Mouse (Mus musculus): ENCODE data around the gene Rpap2. TPM values are rescaled to one million over a fixed set of nuclear protein-coding genes. Genes with fewer than 3 reads are reported as not detected.

Gene Rpap2
- polyA plus RNA-seq (2015; fragmentation: Nextera tagmentation; extraction: Ambion mirVana), result 16.3 and 17.5 TPM in 2 replicates

DNA sequence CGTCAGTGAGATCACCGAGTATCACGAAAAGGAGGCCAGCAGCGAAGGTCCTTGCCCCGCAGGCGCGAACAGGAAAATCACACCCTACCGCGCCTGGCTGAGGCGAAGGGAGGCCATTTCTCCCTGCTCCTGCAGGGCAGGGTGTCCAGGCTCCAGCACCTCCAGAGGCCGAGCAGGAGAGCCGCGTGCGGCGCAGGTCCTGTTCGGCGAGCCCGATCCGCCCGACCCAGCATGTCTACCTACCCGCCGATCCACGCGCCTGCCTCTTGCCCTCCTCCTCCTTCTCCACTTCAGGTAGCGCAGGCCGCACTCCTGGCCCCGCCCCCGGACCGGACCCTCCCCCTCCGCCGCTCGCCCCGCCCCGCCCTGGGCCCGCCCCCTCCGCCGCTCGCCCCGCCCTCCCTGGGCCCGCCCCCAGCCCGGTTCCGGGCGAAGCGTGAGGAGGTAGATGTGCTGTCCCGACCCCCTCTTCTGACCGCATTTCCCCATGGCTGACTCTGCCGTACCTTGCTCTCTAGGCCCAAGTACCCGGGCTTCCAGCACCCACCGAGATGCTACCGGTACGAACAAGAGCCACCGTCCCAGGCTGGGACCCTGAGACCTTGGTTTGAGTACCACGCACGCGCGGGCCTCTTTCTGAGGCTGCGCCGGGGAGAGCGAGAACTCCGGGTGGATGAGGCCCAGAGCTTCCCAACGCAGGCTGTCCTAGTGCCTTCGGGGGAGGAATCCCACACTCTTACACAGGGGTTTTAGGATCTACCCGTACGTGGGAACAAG lies at the start of gene Rpap2, which contains the start of gene Glmn:
TSS of gene Rpap2 (plus strand) at position 73 of the 777 bp plus-strand sequence.
TSS of gene Glmn (minus strand) at position 588 of the 777 bp plus-strand sequence.
- peak; percentile 95 for ATAC-seq (ENCODE audit: insufficient read depth, low FRiP score, low read depth)
- peak within 1 kb of the TSS; percentile 77 for H3K9ac ChIP-seq
- no peaks in the 10 kb centered on the region for H3K4me1 ChIP-seq
- H3K36me3 ChIP-seq, result 0 out of 2 replicates have a peak, but pooled peaks cover 2% of the 10 kb centered on the region
- H3K27me3 ChIP-seq (replicated peaks), result no peaks in the 10 kb centered on the region
- peak within 1 kb of the TSS; percentile 77 for H3K4me3 ChIP-seq (replicated peaks)
- H3K4me2 ChIP-seq, result peak within 1 kb of the TSS; percentile 76
- WGBS, result under 1% methylated on average over 44 of the region's 64 CpGs
- H3K9me3 ChIP-seq, result no peaks in the 10 kb centered on the region
- H3K27ac ChIP-seq, result peak within 1 kb of the TSS; percentile 89

- no peak overlapping the region for H3K27ac ChIP-seq
- 76% methylated on average over 3 of the region's 3 CpGs for WGBS
- H3K36me3 ChIP-seq, result 0 out of 2 replicates have a peak, but pooled peaks cover 5% of the 10 kb centered on the region
- peak; percentile 87; the same call in 1 of the 2 replicates for ATAC-seq (ENCODE audit: insufficient read depth, low FRiP score, low read depth)
- no peak overlapping the region for H3K9ac ChIP-seq
- no peak overlapping the region for H3K4me3 ChIP-seq (replicated peaks)
- H3K4me2 ChIP-seq, result no peak overlapping the region
- no peaks in the 10 kb centered on the region for H3K4me1 ChIP-seq
- H3K9me3 ChIP-seq, result no peaks in the 10 kb centered on the region
- H3K27me3 ChIP-seq (replicated peaks), result no peaks in the 10 kb centered on the region
Measured at GRCm38 (mm10) chr5:107547955-107548354, 49.2 kb upstream of the Rpap2 start.

GRCm38 (mm10) chr5:107548444-107548843 lies 48.7 kb upstream of the Rpap2 start:
- Histone ChIP-seq H3K27ac (no peak overlapping the region), H3K4me3 (replicated peaks) (no peak overlapping the region), H3K36me3 (0 out of 2 replicates have a peak, but pooled peaks cover 5% of the 10 kb centered on the region), H3K4me2 (no peak overlapping the region), H3K27me3 (replicated peaks) (no peaks in the 10 kb centered on the region), H3K4me1 (no peaks in the 10 kb centered on the region), H3K9ac (no peak overlapping the region), H3K9me3 (no peaks in the 10 kb centered on the region)
- WGBS, result 78% methylated on average over 3 of the region's 3 CpGs
- ATAC-seq (ENCODE audit: insufficient read depth, low FRiP score, low read depth), result no peak

DNA sequence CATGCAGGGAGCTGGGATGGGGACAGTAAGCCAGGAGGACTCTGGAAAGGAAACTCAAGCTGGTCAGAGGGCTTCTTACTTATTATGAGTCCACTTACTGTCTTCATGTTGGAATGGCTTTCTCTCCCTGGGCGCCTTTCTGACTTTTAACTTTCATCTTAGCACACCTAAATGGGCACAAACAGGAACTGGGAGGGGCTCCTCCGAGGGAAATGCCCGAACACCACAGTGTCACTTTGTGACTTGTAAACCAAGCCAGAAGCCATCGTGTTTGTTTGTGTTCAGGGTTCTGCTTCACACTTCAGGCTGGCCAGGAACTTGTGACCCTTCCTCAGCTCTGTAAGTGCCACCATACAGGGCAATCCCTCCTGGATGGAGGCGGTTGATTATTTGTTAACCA lies 42.8 kb upstream of the Rpap2 start:
- Histone ChIP-seq H3K4me3 (replicated peaks) (no peak overlapping the region), H3K27me3 (replicated peaks) (no peaks in the 10 kb centered on the region), H3K9me3 (no peaks in the 10 kb centered on the region), H3K36me3 (0 out of 2 replicates have a peak, but pooled peaks cover 9% of the 10 kb centered on the region), H3K9ac (no peak overlapping the region), H3K4me1 (no peaks in the 10 kb centered on the region), H3K4me2 (no peak overlapping the region), H3K27ac (no peak overlapping the region)
- no peak for ATAC-seq (ENCODE audit: insufficient read depth, low FRiP score, low read depth)
- 56% methylated on average over 5 of the region's 5 CpGs for WGBS

DNA sequence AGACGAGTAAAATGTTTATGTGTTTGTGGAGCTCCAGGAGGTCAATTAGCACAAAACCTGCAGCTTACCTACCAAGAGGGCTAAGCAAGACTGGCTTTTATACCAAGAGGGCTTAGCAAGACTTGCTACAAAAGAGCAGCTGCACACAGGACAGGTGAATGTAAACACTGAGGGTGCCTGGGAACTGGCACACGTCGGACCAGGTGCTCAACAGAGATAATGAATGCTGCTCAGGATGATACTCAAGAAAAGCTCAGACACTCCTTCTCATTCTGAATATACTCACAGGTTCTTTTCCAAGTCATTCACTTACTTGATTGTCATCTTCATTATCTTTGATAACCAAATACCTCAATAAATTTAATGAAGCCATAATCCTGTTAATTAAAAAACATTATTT lies 40.2 kb upstream of the Rpap2 start:
- no peak overlapping the region for H3K27ac ChIP-seq
- H3K36me3 ChIP-seq, result 0 out of 2 replicates have a peak, but pooled peaks cover 13% of the 10 kb centered on the region
- no peak for ATAC-seq (ENCODE audit: insufficient read depth, low FRiP score, low read depth)
- no peak overlapping the region for H3K4me2 ChIP-seq
- H3K4me3 ChIP-seq (replicated peaks), result no peak overlapping the region
- H3K9me3 ChIP-seq, result no peaks in the 10 kb centered on the region
- H3K4me1 ChIP-seq, result no peaks in the 10 kb centered on the region
- no peaks in the 10 kb centered on the region for H3K27me3 ChIP-seq (replicated peaks)
- 40% methylated on average over 3 of the region's 3 CpGs for WGBS
- no peak overlapping the region for H3K9ac ChIP-seq

- H3K4me1 ChIP-seq, result no peaks in the 10 kb centered on the region
- H3K9me3 ChIP-seq, result no peaks in the 10 kb centered on the region
- no peak for ATAC-seq (ENCODE audit: insufficient read depth, low FRiP score, low read depth)
- H3K4me2 ChIP-seq, result no peak overlapping the region
- peaks cover 32% of the 10 kb centered on the region for H3K36me3 ChIP-seq
- no peak overlapping the region for H3K9ac ChIP-seq
- H3K27ac ChIP-seq, result no peak overlapping the region
- WGBS, result 94% methylated on average over 9 of the region's 9 CpGs
- H3K27me3 ChIP-seq (replicated peaks), result no peaks in the 10 kb centered on the region
- H3K4me3 ChIP-seq (replicated peaks), result no peak overlapping the region
Measured at GRCm38 (mm10) chr5:107569148-107569547, 28.0 kb upstream of the Rpap2 start.

- Histone ChIP-seq H3K4me3 (replicated peaks) (peak overlapping the region; percentile 77), H3K9me3 (no peaks in the 10 kb centered on the region), H3K27ac (no peak overlapping the region), H3K9ac (no peak overlapping the region), H3K4me2 (peak overlapping the region; percentile 76), H3K27me3 (replicated peaks) (no peaks in the 10 kb centered on the region), H3K4me1 (no peaks in the 10 kb centered on the region), H3K36me3 (peaks cover 4% of the 10 kb centered on the region)
- WGBS, result 21% methylated on average over 4 of the region's 4 CpGs
- no peak for ATAC-seq (ENCODE audit: insufficient read depth, low FRiP score, low read depth)
Measured at GRCm38 (mm10) chr5:107598380-107598779, 1.2 kb downstream of the Rpap2 start.

DNA sequence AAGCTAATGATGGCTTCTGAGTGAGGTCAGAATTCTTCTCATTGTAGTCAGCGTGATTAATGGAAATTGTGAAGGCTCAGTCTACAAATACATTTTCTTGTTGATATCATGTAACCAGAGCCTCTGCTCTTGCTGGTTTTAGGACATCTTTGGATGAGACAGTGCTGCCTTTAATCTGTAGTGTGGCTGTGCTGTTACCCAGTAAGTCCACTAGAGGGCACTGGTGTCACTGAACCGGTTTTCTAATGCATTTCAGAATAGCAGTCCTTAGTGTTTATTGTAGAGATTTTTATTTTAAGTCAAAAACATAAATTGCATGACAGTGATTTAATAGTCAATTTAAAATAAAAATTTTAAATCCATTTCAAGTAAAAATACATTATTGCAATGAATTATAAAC lies 14.1 kb downstream of the Rpap2 start:
- H3K9ac ChIP-seq, result no peak overlapping the region
- no peak overlapping the region for H3K4me3 ChIP-seq (replicated peaks)
- H3K36me3 ChIP-seq, result peaks cover 3% of the 10 kb centered on the region; the same call in 1 of the 2 replicates
- ATAC-seq (ENCODE audit: insufficient read depth, low FRiP score, low read depth), result no peak
- 0% methylated on average over 2 of the region's 2 CpGs for WGBS
- no peaks in the 10 kb centered on the region for H3K9me3 ChIP-seq
- no peaks in the 10 kb centered on the region for H3K4me1 ChIP-seq
- H3K27ac ChIP-seq, result no peak overlapping the region
- no peaks in the 10 kb centered on the region for H3K27me3 ChIP-seq (replicated peaks)
- H3K4me2 ChIP-seq, result no peak overlapping the region

DNA sequence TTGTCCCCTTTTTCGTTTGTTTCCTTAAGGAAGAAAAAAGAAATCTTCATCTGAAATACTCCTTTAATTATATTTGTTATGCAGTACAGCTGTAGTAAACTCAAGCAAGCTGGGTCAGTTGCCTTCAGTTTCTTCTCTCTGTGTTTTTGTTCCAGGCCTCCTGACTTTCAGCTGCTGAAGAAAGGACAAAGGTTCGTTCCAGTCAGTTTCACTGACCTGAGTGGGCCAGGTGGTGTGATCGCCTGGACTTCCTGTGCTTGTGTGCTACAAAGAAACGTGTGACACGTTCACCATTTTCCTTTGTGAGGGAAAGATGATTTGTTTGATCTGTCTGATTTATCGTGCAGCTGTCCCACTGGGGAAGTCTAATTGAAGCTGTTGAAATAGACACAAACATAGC lies 20.8 kb downstream of the Rpap2 start:
- Histone ChIP-seq H3K27me3 (replicated peaks) (no peaks in the 10 kb centered on the region), H3K4me3 (replicated peaks) (no peak overlapping the region), H3K4me1 (no peaks in the 10 kb centered on the region), H3K27ac (no peak overlapping the region), H3K9ac (no peak overlapping the region), H3K4me2 (no peak overlapping the region), H3K36me3 (peaks cover 3% of the 10 kb centered on the region; the same call in 1 of the 2 replicates), H3K9me3 (no peaks in the 10 kb centered on the region)
- no peak for ATAC-seq (ENCODE audit: insufficient read depth, low FRiP score, low read depth)
- 64% methylated on average over 6 of the region's 6 CpGs for WGBS

GRCm38 (mm10) chr5:107621327-107621726 lies 24.2 kb downstream of the Rpap2 start:
- H3K4me2 ChIP-seq, result no peak overlapping the region
- no peaks in the 10 kb centered on the region for H3K9me3 ChIP-seq
- H3K4me1 ChIP-seq, result no peaks in the 10 kb centered on the region
- H3K27me3 ChIP-seq (replicated peaks), result no peaks in the 10 kb centered on the region
- no peak overlapping the region for H3K9ac ChIP-seq
- no peak overlapping the region for H3K4me3 ChIP-seq (replicated peaks)
- no peaks in the 10 kb centered on the region for H3K36me3 ChIP-seq
- H3K27ac ChIP-seq, result no peak overlapping the region
- WGBS, result 85% methylated on average over 3 of the region's 3 CpGs
- ATAC-seq (ENCODE audit: insufficient read depth, low FRiP score, low read depth), result no peak

GRCm38 (mm10) chr5:107633651-107634050 lies 36.5 kb downstream of the Rpap2 start:
- Histone ChIP-seq H3K9me3 (no peaks in the 10 kb centered on the region), H3K27me3 (replicated peaks) (no peaks in the 10 kb centered on the region), H3K4me3 (replicated peaks) (no peak overlapping the region), H3K36me3 (no peaks in the 10 kb centered on the region), H3K4me1 (no peaks in the 10 kb centered on the region), H3K9ac (no peak overlapping the region), H3K4me2 (no peak overlapping the region), H3K27ac (no peak overlapping the region)
- 92% methylated on average over 4 of the region's 4 CpGs for WGBS
- no peak for ATAC-seq (ENCODE audit: insufficient read depth, low FRiP score, low read depth)

- no peaks in the 10 kb centered on the region; the same call in 1 of the 2 replicates for H3K36me3 ChIP-seq
- 75% methylated on average over 1 of the region's 1 CpGs for WGBS
- no peaks in the 10 kb centered on the region for H3K27me3 ChIP-seq (replicated peaks)
Measured at GRCm38 (mm10) chr5:107637106-107637505, 39.9 kb downstream of the Rpap2 start.

More at GRCm38 (mm10) chr5:107637106-107637505, 39.9 kb downstream of the Rpap2 start:
- no peak overlapping the region for H3K4me3 ChIP-seq (replicated peaks)
- no peak overlapping the region for H3K9ac ChIP-seq
- H3K4me2 ChIP-seq, result no peak overlapping the region
- ATAC-seq (ENCODE audit: insufficient read depth, low FRiP score, low read depth), result no peak
- no peak overlapping the region for H3K27ac ChIP-seq
- H3K9me3 ChIP-seq, result no peaks in the 10 kb centered on the region
- no peaks in the 10 kb centered on the region for H3K4me1 ChIP-seq
